Mouse (Mus musculus): ENCODE measurements around the gene Olfr273. TPM values are rescaled to one million over a fixed set of nuclear protein-coding genes. Genes with fewer than 3 reads are reported as not detected.

Gene Olfr273
- polyA plus RNA-seq, 1 experiment from 2014 or later, result not detected

Other genes starting within 250 kb of the Olfr273 start
- not detected in 2 replicates for gene Olfr275, start 44.6 kb downstream of the Olfr273 start, polyA plus RNA-seq (2014; fragmentation: Nextera tagmentation; extraction: Ambion mirVana)
- not detected in 2 replicates for gene Olfr272, start 59.9 kb upstream of the Olfr273 start, polyA plus RNA-seq (2014; fragmentation: Nextera tagmentation; extraction: Ambion mirVana)
- not detected in 2 replicates for gene Olfr270, start 105.3 kb upstream of the Olfr273 start, polyA plus RNA-seq (2014; fragmentation: Nextera tagmentation; extraction: Ambion mirVana)
- gene Nipsnap3a, start 130.0 kb upstream of the Olfr273 start, polyA plus RNA-seq (2014; fragmentation: Nextera tagmentation; extraction: Ambion mirVana), result not detected in 2 replicates
- gene Nipsnap3b, start 152.6 kb upstream of the Olfr273 start, polyA plus RNA-seq (2014; fragmentation: Nextera tagmentation; extraction: Ambion mirVana), result 79.8 and 84.1 TPM in 2 replicates